ENCODE assay signal across 40 mouse cellular contexts in genomic region chr16:58591299-58591698, GRCm38 (mm10). TPM values are rescaled to one million over a fixed set of nuclear protein-coding genes. Genes with fewer than 3 reads are reported as not detected.
"Had no signal": no experiment of that assay in that cellular context is flagged by ENCODE, and none has a peak within 500 bp of the region (broad histone marks: within the 10 kb centered on the region; RNA-seq: fewer than 3 reads in every experiment).

No protein-coding gene starts in this region.

- H3K9me3 ChIP-seq: heart, embryonic 15.5 days; hindbrain, embryonic 13.5 days; limb, embryonic 13.5 days; limb, embryonic 15.5 days; liver, embryonic 13.5 days; liver, embryonic 15.5 days had no signal

- H3K36me3 ChIP-seq: heart, embryonic 13.5 days; heart, embryonic 15.5 days; hindbrain, embryonic 13.5 days; hindbrain, embryonic 15.5 days; limb, embryonic 13.5 days; limb, embryonic 15.5 days; liver, embryonic 13.5 days; liver, embryonic 15.5 days had no signal

- ATAC-seq: hindbrain, postnatal 0 days had no signal

- DNase-seq: gastrocnemius, postnatal 14 days; gastrocnemius, postnatal 36 days; heart, adult 11 months; heart, adult 2 months; heart, postnatal 14 days; heart, postnatal 36 days; kidney, adult 18-20 months; kidney, adult 8-10 months; kidney, postnatal 10 days; kidney, postnatal 25 days; kidney, postnatal 4 days; layer of hippocampus, adult 9-11 months; layer of hippocampus, postnatal 36 days; left cerebral cortex, postnatal 4 days; liver, embryonic 13.5 days had no signal

- H3K4me3 ChIP-seq: heart, adult 2 months; heart, embryonic 13.5 days; heart, embryonic 15.5 days; hindbrain, embryonic 13.5 days; hindbrain, embryonic 15.5 days; limb, embryonic 13.5 days; limb, embryonic 15.5 days; liver, embryonic 13.5 days; liver, embryonic 15.5 days had no signal

- H3K27me3 ChIP-seq: heart, embryonic 13.5 days; heart, embryonic 15.5 days; hindbrain, embryonic 13.5 days; hindbrain, embryonic 15.5 days; limb, embryonic 13.5 days; limb, embryonic 15.5 days; liver, embryonic 13.5 days; liver, embryonic 15.5 days had no signal

- H3K27ac ChIP-seq: heart, adult 2 months; heart, embryonic 13.5 days; heart, embryonic 15.5 days; hindbrain, embryonic 13.5 days; hindbrain, embryonic 15.5 days; hindbrain, postnatal 0 days; limb, embryonic 13.5 days; limb, embryonic 15.5 days; liver, embryonic 13.5 days; liver, embryonic 15.5 days had no signal

- H3K4me1 ChIP-seq: heart, embryonic 13.5 days; heart, embryonic 15.5 days; hindbrain, embryonic 13.5 days; hindbrain, embryonic 15.5 days; limb, embryonic 13.5 days; limb, embryonic 15.5 days; liver, embryonic 15.5 days had no signal

- H3K4me2 ChIP-seq: heart, embryonic 11.5 days; heart, embryonic 13.5 days; heart, embryonic 15.5 days; hindbrain, embryonic 13.5 days; hindbrain, embryonic 15.5 days; limb, embryonic 13.5 days; limb, embryonic 15.5 days; liver, embryonic 11.5 days; liver, embryonic 13.5 days; liver, embryonic 15.5 days had no signal

- H3K9ac ChIP-seq: heart, embryonic 13.5 days; heart, embryonic 15.5 days; hindbrain, embryonic 13.5 days; hindbrain, embryonic 15.5 days; limb, embryonic 13.5 days; limb, embryonic 15.5 days; liver, embryonic 13.5 days; liver, embryonic 15.5 days had no signal

RNA-seq across cellular contexts. Expression of gene Gm813, which starts 25.5 kb away (rescaled TPM):
- total RNA-seq: gastrocnemius, adult 18-20 months; gastrocnemius, adult 8-10 months; gastrocnemius, postnatal 14 days; gastrocnemius, postnatal 36 days; heart, adult 2 months; heart, postnatal 14 days; heart, postnatal 36 days; hematopoietic stem cell, adult 5-6 weeks; hindbrain, postnatal 0 days; layer of hippocampus, adult 8-10 months; layer of hippocampus, postnatal 14 days; layer of hippocampus, postnatal 36 days; left cerebral cortex, adult 18-20 months; left cerebral cortex, adult 8-10 months; left cerebral cortex, postnatal 10 days; left cerebral cortex, postnatal 25 days; left cerebral cortex, postnatal 4 days had no signal
- polyA plus RNA-seq: gonadal fat pad, adult 2 months; heart, adult 2 months; heart, embryonic 11.5 days; heart, embryonic 13.5 days; heart, embryonic 15.5 days; heart, postnatal 0 days; hindbrain, embryonic 11.5 days; hindbrain, embryonic 13.5 days; hindbrain, embryonic 15.5 days; hindbrain, postnatal 0 days; intestine, embryonic 14.5 days; kidney, embryonic 16.5 days; limb, embryonic 11.5 days; limb, embryonic 13.5 days; limb, embryonic 15.5 days; liver, embryonic 11.5 days; liver, embryonic 13.5 days; liver, embryonic 15.5 days had no signal

RNA-seq across cellular contexts. Expression of gene E330017A01Rik, which starts 47.2 kb away (rescaled TPM):
- total RNA-seq: gastrocnemius, adult 18-20 months; gastrocnemius, adult 8-10 months; gastrocnemius, postnatal 14 days; gastrocnemius, postnatal 36 days; heart, adult 2 months; heart, postnatal 14 days; heart, postnatal 36 days; hematopoietic stem cell, adult 5-6 weeks; hindbrain, postnatal 0 days; layer of hippocampus, adult 8-10 months; layer of hippocampus, postnatal 14 days; layer of hippocampus, postnatal 36 days; left cerebral cortex, adult 18-20 months; left cerebral cortex, adult 8-10 months; left cerebral cortex, postnatal 10 days; left cerebral cortex, postnatal 25 days; left cerebral cortex, postnatal 4 days had no signal
- polyA plus RNA-seq: gonadal fat pad, adult 2 months; heart, adult 2 months; heart, embryonic 11.5 days; heart, embryonic 13.5 days; heart, embryonic 15.5 days; heart, postnatal 0 days; hindbrain, embryonic 11.5 days; hindbrain, embryonic 13.5 days; hindbrain, postnatal 0 days; intestine, embryonic 14.5 days; kidney, embryonic 16.5 days; limb, embryonic 11.5 days; limb, embryonic 13.5 days; limb, embryonic 15.5 days; liver, embryonic 11.5 days; liver, embryonic 13.5 days; liver, embryonic 15.5 days had no signal
